Mouse (Mus musculus) left cerebral cortex, postnatal 36 days (tissue): ENCODE data around the gene Ncapg2. TPM values are rescaled to one million over a fixed set of nuclear protein-coding genes. Genes with fewer than 3 reads are reported as not detected.

Experiments
- DNase-seq, 2 experiments: peaks; one replicate each; pipeline ENCODE4 v3.0.0; 2021 to 2022; ENCODE audit warnings: low spot score in 2 of 2, mixed read lengths in 1 of 2
- intact Hi-C: fragments of 180-260 bp; cut with DNase I; formaldehyde crosslinking; loops from one replicate; pipeline ENCODE4 v1.15.1; 2025
- total RNA-seq, 2 experiments: library from RNA; stranded (reverse); gene quantifications; 2 replicates each; pipeline ENCODE4 v1.2.3; 2021

The Ncapg2 gene
- 1 to 10 TPM; 6.0 to 6.3 TPM for total RNA-seq

DNA sequence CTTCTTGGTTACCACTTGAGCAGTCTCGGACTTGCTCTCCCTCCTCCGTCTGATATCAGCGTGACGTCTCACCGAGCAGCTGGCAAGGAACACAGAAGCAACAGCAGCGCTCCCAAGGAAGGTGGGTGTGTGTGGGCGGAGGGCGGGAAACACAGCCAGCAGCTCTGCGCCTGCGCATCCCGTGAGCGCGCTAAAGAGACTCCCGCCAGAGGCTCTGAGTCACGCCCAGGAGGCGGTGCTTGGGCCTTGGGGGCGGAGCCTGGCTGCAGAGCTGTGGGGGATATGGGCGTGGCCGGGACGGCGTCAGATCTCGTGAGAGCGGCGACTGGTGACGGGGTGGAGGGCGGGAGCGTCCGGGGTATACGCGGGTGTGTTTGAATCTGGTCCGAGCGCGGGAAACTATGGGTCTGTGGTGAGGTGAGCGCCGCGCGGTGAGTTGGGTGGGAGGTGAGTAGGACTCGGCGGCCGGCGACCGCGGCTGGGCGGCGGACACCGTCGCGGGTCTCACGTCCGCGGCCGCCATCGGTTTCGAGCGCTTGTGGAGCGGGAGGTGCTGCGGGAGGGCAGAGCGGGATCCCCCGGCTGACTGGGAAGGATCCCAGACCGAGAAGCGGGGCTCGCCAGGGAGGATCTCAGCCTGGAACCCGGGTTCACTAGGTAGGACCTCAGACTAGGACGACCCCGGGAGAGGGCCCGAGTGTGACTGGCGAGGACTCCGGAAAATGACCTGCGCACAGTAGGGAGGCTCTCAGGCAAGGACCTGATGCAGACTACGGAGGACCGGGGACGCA, at the start of gene Ncapg2:
Gene Ncapg2 (plus strand): TSS at position 358 of the 791 bp plus-strand sequence.
- DNase-seq: peak; percentile 97
- intact Hi-C loops: loop anchor here (2.0 to 10.0 kb wide), 3 partner anchors 82 to 220 kb away; partner anchors contain the start of genes Esyt2 and Ptprn2

DNA sequence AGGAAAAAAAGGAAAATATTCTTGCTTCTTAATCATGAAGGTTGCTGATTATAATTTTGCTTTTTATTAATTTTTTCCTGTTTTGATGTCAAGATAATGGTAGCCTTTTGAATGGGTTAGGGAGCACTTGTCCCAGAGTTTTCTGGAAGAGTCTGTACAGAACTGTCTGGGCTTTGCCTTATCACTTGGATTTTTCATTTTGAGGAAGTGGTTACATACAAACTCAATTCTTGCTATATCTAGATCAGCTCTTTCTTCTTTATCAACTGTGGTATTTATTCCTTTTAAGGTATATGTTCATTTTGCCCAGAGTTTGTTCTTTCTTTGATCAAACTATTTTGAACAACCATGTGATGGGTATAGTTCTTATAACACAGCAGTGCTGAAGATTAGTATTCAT, 43.1 kb upstream of the Ncapg2 start:
- DNase-seq: no peak
- intact Hi-C loops: no loop called here

DNA sequence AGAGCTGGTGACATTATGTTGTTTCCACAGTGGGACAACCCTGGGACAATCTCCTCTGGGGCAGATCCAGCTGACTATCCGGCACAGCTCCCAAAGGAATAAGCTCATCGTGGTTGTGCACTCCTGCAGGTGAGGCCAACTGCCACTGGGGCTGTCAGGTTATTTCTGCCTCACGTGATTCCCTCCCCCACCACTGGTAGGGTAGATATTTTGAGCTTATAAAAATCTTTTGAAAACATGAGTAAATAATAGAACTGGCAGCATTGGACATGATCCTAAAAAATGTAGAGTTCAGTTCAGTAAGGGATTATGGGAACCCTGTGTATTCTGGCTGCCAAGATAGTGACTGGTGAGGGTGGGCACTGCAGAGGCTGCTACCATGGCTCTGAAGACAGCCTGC, 38.3 kb upstream of the Ncapg2 start:
- DNase-seq: no peak
- intact Hi-C loops: no loop called here

DNA sequence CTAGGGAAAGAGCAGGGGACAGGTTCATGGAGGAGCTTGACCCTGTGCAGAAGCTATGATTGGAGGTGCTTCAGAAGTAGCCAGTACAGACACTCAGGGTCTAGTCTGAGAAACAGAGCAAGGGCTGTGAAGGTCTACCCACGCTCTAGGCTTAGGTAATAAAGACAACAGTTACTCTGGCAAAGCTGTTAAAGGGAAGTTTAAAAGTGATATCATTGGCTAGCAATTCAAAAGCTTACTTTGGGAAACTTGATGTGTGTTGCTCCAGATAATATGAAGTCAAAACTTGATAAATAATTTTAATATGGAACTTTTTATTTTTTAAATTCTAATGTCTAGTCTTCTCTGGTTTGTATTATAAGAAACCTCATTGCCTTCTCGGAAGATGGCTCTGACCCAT, 37.9 kb upstream of the Ncapg2 start:
- intact Hi-C loops: no loop called here
- no peak for DNase-seq

DNA sequence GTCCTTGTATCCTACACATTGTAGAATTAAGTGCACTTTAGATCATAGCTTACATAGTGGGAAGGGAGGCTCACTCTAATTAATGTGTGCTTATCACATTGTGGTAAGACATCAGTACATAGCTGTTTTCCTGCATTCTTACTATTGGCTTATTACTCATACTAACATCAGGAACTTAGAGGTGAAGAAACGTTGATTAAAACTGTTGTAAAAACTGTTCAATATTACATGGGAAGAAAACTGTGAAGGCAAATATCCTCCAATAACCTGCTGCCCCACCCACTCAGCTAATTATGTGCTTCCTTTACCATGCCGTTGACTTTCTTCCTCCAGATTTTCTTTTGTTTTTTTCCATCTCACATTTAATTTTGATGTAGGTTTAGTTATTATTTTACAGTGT, 36.3 kb upstream of the Ncapg2 start:
- DNase-seq: no peak
- intact Hi-C loops: no loop called here

DNA sequence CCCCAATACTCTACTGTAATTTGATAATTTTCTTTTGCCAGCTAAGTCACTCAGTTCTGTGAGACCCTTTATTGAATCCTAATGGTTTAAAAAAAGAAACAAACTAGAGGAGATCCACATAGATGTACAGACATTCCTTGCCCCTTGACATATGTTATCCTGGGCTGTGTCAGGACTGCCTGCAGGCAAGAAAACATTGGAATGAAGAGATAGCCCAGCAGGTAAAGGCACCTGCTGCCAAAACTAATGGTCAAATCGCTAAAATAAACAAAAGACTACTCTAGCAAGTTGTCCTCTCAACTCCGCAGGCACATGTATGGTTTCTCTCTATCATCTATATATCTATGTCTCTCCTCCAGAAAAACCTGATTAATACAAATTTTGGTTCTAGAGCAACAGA, 22.1 kb upstream of the Ncapg2 start:
- DNase-seq: no peak
- intact Hi-C loops: no loop called here

DNA sequence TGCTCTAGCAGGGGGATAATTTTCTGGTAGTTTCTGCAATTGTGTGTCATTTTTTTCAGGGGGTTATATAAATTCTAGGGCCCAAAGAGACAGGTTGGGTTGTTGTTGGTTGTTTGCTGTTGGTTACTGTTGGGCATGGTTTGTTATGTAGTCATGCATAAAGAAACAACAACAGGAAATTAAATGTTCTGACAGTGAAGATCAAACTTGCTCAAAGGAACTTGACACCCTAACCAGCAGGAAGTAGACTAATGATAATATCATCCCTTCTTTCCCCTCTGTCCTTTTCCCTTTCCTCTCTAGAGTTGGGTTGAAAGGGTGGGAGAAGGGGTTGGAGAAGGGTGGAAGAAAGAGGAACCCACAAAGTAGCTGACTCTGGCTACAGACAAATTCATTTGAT, 21.2 kb upstream of the Ncapg2 start:
- intact Hi-C loops: no loop called here
- no peak for DNase-seq

DNA sequence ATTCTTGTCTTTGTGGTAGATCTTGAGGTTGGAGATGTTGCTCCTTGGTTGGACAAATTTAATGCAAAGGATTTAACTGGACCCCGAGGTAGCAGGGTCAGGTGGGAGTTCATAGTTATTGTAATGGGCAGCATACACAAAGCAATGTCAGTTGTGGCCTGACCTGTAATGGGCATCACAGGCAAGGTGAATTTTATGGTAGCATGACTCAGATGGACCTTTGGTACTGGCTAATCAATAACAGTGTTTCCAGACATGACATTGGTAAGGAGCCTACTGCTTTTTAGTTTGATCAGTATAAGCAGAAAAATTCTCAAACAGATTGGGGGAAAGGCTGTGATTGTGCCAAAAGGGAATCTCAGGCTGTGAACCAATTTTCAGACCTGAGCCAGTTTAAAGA, 18.4 kb upstream of the Ncapg2 start:
- DNase-seq: no peak
- intact Hi-C loops: no loop called here

DNA sequence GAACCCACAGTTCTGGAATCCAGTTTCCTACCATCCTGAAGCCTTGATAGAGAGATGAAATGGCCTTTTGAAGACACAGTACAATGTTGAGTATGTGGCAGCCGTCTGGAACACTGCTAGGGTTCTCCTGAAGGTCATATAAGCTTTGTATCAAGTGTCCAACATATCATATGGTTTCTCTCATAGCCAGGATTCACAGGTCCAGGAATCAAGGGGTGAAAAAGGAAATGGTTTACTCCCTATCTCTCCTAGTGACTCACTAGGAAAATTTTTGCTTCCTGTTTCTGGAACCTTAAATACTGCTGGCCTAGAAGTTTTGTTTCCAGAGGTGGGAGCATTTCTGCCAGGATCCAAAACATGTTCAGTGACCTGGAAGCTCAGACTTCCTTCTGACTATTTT, 15.3 kb upstream of the Ncapg2 start:
- DNase-seq: no peak
- intact Hi-C loops: no loop called here

DNA sequence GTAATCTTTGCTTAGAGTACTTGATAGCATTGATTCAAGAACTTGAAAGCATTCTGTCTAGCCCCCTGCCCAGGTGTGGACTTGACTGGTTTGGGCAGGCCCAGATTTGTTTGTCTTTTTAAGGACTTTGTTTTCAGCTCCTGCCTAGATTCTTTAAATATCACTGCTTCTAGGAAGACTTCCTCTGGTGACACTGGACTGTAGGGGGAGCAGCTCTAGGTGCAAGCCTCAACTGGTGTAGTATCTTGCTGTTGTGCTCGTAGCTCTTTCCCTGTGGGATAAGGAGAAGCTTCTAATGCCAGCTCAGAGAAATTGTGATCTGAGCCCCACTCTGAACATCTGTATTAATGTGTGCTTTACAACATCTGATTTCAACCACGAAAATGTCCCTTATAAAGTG, 10.9 kb upstream of the Ncapg2 start:
- DNase-seq: no peak
- intact Hi-C loops: no loop called here

DNA sequence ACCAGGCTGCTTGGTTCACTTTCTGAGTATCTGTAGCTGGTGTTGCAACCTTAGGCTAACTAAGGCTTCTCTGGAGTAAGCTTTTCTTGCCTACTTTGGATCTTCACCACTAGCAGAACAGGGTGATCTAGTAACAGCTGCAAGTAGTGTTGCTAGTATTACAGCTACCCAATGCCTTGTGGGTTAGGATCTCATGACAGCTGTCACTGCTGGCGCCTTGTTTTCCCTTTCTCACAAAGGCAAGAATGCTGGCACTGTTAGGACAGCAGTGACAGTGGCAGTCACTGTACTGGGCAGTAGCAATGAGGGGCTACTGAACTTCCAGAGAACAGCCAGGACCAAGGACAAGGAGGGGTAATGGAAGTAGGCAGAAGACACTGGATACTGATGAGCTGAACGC, 9.9 kb upstream of the Ncapg2 start:
- no peak for DNase-seq
- intact Hi-C loops: no loop called here

DNA sequence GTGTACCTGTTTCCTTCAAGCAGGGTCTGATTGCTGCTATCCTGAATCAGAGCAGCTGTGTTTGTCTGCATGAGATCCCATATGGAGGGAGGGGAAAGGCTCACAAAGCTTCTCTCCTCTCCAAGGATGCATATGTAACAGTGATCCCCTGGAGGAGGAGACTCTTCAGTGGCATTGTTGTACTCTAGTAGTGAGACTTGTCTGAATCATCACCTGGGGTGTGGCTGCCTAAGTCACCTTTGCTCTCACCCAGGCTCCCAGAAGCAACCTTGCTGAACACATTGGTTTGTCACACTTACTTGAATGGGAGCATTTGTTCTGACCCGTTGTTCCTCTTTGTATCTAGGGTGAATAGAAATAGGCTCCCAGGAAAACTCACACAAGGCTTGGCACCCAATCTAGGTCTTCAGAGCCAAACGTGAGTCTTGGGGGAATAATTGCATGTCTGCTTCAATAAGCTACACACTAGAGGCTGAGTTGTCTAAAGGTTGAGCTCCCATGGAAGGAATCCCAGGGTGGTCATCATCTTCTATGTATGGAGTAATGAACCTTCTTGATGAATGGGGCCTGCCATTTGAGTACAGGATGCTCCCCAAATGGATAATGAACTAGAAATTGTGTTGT, 9.0 kb upstream of the Ncapg2 start:
- intact Hi-C loops: no loop called here

DNA sequence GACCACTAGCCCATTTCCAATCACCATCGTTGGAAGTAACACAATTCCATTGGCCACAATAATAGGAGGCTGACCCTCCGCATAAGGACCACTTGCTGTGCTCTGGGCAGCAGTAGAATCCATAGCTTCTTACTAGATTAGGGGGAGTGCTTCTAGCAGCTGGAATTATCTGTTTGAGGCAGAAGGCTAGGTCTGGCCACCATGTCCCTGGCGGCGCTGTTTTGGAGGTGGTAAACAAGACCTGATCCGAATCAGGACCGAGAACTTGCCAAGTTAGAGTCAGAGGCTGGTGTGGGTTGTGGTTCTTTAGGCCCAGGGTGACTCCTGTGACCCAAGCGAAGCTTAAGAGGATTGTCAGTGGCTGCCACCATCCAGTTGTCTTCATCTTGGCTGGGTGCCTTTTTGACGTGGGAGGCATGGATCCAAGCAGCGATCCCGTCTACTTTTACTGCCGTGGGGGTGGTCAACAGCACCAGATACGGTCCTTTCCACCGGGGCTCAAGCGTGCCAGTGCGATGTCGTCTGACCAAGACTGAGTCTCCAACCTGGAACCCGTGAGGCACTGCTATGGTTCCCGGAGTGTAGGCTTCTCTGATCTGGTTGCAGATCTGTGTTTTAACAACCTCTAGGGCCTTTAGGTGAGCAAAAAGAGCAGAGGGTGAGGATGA, 1.1 kb upstream of the Ncapg2 start:
- intact Hi-C loops: loop anchor here (2.0 to 10.0 kb wide), 2 partner anchors 123 to 221 kb away; partner anchors contain the start of gene Esyt2
- DNase-seq: peak in 1 of 2 experiments; percentile 6

More for the DNA sequence above, 9.0 kb upstream of the Ncapg2 start:
- no peak for DNase-seq

DNA sequence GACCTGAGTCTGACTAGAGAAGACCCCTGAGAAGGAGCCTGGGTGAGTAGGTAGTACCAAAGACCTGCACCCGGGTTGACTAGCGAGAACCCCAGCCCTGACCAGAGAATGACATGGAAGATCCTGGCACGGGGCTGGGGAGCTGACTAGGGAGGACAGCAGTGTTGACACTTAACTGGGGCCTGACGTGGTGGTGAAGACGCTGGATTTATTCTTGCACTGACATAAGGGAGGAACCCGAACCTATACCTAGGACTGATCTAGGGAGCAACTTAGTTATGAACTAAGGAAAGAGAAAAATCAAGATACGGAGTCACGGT, 594 bp downstream of the Ncapg2 start:
- no peak for DNase-seq
- intact Hi-C loops: loop anchor here (2.0 to 10.0 kb wide), 3 partner anchors 82 to 219 kb away; partner anchors contain the start of genes Esyt2 and Ptprn2

DNA sequence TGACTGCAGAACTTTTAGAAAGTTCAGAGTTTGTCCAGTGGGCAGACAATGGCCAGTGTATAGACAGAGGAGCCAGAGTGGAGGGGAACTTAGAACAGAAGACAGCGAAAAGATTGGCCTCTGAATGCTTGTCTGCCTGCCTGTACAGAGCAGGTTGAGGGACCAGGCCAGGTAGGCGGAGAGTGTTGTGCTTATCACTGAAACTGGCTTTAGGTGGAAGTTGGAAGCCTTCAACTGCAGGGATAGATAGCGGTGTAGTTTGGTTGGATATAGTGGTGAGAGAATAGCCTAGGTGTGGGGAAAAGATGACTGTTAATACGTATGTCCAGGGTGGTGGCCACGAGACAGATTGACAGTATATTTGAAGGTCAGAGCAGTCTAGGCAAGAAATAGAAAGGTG, 2.7 kb downstream of the Ncapg2 start:
- no peak for DNase-seq
- intact Hi-C loops: loop anchor here (5.0 to 10.0 kb wide), 2 partner anchors 79 to 217 kb away; partner anchors contain the start of gene Ptprn2

DNA sequence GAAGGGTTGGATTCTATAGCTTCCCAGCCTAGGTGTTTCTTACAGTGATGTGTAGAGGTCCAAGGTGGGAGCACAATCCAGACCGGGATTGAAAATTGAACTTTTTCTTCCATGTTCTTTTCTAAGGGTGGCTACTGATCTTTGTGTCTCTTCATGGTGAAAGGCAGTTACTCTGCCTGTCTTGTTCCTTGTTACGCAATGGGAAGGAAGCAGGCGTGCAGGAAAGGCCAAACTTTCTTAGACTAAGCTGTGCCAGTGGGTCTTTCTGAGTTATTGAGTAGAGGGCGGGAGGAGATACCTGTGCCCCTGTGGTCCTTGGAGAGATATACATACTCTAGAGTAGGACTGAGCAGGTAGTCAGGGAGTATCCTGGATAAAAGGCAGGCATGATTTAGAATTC, 9.7 kb downstream of the Ncapg2 start:
- DNase-seq: no peak
- intact Hi-C loops: no loop called here

DNA sequence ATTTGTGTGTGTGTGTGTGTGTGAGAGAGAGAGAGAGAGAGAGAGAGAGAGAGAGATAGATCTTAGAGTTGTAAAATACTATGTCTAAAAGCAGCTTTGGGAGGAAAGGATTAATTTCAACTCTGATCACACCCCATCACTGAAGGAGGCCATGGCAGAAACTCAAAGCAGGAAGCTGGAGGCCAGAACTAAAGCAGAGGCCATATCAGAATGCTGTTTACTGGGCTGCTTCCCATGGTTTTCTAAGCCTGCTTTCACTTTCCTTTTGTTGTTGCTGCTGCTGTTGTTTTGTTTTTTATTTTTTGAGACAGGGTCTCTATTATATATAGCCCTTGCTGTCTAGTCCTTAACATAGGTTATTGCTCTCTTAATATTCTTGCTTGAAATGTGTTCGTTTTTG, 11.3 kb downstream of the Ncapg2 start:
- intact Hi-C loops: no loop called here

DNA sequence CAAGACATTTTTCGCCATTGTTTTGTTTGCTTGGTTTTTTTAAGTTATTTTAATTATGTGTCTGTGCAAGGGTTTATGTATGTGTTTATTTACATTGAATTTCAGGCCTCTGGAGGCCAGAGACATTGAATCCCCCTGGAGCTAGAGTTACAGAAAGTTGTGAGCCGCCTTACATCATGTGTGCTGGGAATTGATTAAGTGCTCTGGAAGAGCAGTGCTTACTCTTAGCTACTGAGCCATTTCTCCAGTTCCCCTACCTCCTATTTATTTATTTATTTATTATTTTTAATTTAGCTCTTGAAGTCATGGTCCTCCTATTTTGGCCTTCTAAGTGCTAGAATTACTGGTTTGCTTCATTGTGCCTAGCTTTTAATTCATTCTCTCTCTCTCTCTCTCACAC, 16.5 kb downstream of the Ncapg2 start:
- no peak for DNase-seq
- intact Hi-C loops: no loop called here

More for the DNA sequence above, 11.3 kb downstream of the Ncapg2 start:
- DNase-seq: no peak

DNA sequence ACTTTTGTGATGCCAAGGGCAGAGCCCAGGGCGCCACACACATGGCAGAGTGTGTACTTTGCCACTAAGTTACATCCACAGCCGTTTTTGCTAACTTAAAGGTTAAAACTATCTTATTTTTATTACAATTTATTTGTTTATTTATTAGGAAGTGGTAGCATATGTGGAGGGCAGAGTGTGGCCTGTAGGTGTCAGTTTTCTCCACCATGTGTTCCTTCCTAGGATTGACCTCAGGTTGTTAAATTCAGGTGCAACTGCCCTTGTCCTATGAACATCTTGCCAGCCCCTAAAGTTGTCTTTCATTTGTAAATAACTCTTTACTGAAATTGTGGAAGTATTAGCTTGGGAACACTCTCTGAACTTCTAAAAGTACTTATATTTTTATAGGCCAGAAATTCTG, 20.2 kb downstream of the Ncapg2 start:
- intact Hi-C loops: no loop called here
- no peak for DNase-seq

DNA sequence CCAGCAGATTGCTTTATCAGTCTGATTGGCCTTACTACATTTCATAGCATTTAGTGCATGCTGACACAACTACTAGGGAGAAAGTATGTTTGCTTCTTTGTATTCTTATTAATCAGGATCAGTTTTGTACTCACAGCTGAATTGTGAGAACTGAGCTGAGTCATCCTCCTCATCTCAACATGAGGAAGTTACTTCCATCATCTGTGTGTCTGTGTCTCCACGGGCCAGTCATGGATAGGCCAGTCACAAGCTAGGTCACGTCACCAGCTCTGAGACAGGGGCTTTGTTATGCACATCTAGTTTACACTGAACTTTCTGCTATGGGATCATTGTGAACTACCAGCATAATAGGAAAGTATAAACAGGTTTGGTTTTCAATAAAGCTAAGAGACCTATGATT, 28.5 kb downstream of the Ncapg2 start:
- no peak for DNase-seq
- intact Hi-C loops: no loop called here

DNA sequence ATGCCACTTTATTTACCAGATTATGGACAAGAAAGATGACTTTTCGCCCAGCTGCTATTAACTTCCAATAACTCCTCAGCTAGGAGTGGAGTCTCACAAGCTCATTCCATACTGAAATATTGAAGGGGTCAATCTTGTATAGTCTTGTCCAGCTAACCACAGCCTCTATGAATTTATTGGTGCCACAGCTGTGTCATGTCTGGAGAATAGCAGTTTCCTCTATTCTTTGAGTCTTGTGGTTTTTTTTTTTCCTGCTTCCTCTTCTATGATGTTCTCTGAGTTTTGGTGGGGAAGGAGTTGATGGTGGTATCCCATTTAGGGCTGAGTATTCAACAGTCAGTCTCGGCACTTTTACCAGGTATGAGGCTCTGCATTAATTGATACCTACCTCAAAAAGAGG, 30.0 kb downstream of the Ncapg2 start:
- intact Hi-C loops: no loop called here

More for the DNA sequence above, 30.0 kb downstream of the Ncapg2 start:
- DNase-seq: no peak
